Mouse (Mus musculus): ENCODE data around the gene Tdgf1.

DNA sequence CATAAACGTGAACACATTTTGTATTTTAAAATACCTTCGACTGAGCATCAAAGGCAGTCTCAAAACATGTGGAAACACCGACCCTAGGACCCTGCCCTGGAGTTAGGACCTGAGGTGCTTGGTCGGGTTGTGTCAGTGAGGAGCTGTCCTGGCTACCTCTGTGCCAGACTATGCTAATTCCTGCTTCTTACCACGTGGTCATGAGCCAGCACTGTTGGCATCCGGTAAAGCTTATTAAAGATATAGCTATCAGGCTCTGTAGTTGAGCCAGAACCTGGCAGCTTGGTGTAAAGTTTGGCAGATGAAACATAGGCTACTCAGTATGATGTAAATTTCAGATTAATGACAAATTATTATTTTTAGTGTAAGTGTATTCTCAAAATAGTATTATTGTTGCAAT is 6.4 kb upstream of the Tdgf1 start:
- TF ChIP-seq MAFK (IDR thresholded peaks at IDR 0.05; ENCODE audit: insufficient read depth, low read depth, low read length), result 0 out of 2 replicates have a peak, but pooled peaks have one; percentile 33
- no peak for TF ChIP-seq CHD2 (IDR thresholded peaks at IDR 0.05; ENCODE audit: low read depth, low read length)
- TF ChIP-seq ZNF384 (IDR thresholded peaks at IDR 0.05; ENCODE audit: low read depth, low read length), result no peak
